Mouse (Mus musculus) granulocyte monocyte progenitor cell, adult 5-6 weeks (primary cell): ENCODE measurements at regions not wholly inside any gene's neighbourhood (a gene's known extent, or its start where the extent isn't known, plus 50 kb on each side); places are given as distances from the start of the nearest gene placed in this dataset.

Source experiments
- ATAC-seq: replicated peaks from 2 replicates; pipeline ENCODE4 v1.8.0; 2016; ENCODE audit warnings: mild to moderate bottlenecking, moderate TSS enrichment, inconsistent platforms; ENCODE audit not compliant: poor library complexity, severe bottlenecking

DNA sequence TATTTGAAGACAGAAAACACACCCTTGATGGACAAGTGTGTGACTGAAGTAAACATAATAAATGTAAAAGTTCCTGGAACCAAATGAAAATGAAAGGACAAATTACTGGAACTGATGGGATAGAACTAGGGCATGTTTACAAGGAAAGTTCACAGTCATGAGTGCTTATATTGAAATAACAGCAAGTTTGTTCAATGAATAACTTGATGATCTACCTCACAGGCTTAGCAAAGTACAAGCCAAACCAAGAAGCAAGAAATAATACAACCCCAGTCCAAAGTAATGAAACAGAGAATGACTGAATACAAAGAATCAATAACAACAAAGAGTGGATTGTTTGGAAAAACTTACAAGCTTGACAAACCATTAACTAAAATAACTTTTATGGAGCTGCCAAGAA is 56.2 kb downstream of the Gm379 start:
- no peak for ATAC-seq

GRCm38 (mm10) chrX:108599906-108600468 is 64.7 kb downstream of the Gm379 start:
- no peak for ATAC-seq

DNA sequence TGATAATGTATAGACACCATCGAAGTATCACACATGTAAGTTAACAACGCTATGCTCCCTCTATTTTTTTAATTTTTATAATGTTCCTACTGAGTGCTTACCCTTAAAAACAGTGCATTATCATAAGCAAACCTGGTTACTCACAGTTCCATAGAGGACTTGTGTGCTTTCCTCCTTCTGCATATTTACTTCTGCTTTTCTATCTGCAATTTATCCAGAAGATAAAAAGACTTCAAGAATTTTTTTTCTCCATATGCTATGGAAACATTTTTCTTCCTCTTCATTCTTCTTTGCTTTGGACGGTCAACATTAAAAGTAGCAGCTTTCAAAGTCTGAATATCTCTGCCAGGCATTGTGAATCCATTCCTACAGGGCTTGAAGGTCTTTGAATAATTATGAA is 102.7 kb downstream of the Gm379 start:
- no peak for ATAC-seq

DNA sequence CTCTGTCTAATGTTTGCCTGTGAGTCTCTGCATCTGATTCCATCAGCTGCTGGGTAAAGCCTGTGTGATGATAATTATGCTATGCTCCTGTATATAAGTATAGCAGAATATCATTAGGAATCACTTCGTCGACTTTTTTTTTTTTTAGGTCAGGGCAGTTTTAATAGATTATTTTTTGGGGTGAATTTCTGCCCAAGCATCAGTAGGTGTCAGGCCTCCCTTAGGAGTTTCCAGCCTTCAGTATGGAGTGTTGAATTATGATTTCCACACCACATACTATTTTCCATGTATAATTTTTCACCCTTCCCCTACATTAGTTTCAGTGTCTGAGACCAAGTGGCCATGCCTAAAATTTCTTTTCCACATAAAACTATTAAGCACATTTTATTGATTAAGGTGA is 121.5 kb downstream of the Gm379 start:
- ATAC-seq: no peak

DNA sequence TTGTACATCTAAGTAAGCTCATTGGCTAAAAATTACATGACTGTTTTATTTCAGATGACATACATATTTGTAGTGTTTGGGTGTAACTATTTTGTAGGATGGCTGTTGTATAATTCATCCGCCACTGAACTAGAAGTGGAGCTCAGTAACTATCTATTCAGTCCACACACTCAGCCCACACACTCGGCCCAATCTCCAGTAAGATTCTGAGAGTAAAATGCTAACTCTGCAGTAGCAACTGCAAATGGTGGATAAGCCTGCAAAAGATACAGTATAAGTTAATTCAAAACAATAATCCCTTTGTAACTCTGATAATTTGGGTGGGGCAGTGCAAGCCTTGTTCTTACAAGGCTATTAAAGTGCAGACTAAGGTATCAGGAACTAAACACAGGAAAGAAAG is 123.3 kb downstream of the Gm379 start:
- ATAC-seq: no peak

- ATAC-seq: peak; percentile 46; the same call in 1 of the 2 replicates
Measured at GRCm38 (mm10) chrX:108536995-108537394, 127.7 kb downstream of the Gm379 start.
